Mouse (Mus musculus) brain, embryonic 14.5 days (tissue): ENCODE measurements around the gene Caap1.

Source experiments
- CTCF ChIP-seq: fragments of 200-500 bp; IDR thresholded peaks from 2 replicates; pipeline ENCODE4 v1.5.1; 2012; ENCODE audit warnings: inconsistent platforms, mild to moderate bottlenecking, moderate library complexity, borderline replicate concordance; ENCODE audit not compliant: insufficient read depth, insufficient read length; ENCODE audit errors: extremely low read depth
- POLR2A ChIP-seq: fragments of 200-500 bp; IDR thresholded peaks from 2 replicates; pipeline ENCODE4 v1.6.1; 2012; ENCODE audit warnings: mild to moderate bottlenecking, inconsistent platforms, borderline replicate concordance; ENCODE audit not compliant: poor library complexity, insufficient read depth, insufficient read length, severe bottlenecking; ENCODE audit errors: extremely low read depth

- no peak for TF ChIP-seq CTCF
- TF ChIP-seq POLR2A: no peak
Observed at GRCm38 (mm10) chr4:94523321-94523720, 33.3 kb downstream of the Caap1 start.
